Mouse (Mus musculus): ENCODE results near the gene Dmwd.

DNA sequence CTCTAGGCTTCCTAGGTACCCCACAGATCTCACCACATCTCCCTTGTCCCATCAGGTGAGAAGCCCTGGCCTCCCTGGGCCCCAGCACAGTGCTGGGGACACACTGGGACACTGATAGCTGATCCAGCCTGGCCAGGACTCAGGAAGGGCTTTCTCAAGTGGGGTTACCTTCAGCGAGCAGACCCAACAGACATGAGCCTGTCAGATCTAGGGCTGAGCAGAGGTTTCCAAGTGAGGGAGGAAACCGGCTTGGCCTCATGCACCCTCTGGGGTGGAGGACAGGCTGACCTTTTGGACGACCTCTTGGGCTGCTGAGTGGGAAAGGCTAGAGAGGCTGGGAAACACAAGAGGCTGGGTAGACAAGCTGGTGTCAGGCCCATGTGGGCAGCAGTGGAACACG is 24.9 kb upstream of the Dmwd start:
- TF ChIP-seq CTCF (conservative IDR thresholded peaks at IDR 0.05; ENCODE audit: low read length) = no peak
- TF ChIP-seq POU5F1 (IDR thresholded peaks at IDR 0.05; ENCODE audit: borderline replicate concordance, low read length) = no peak
- TF ChIP-seq NANOG (IDR thresholded peaks at IDR 0.05; ENCODE audit: borderline replicate concordance, low read length) = no peak
